Mouse (Mus musculus) erythroblast, embryonic 14.5 days (primary cell): ENCODE results near the gene Mlph. TPM values are rescaled to one million over a fixed set of nuclear protein-coding genes. Genes with fewer than 3 reads are reported as not detected.

Source experiments
- H3K27me3 ChIP-seq: 2 replicates; pipeline ENCODE4 v1.6.1; 2012; ENCODE audit warnings: inconsistent platforms; ENCODE audit not compliant: control insufficient read depth
- H3K36me3 ChIP-seq: 2 replicates; pipeline ENCODE4 v1.6.1; 2012; ENCODE audit warnings: mild to moderate bottlenecking, inconsistent platforms; ENCODE audit not compliant: control insufficient read depth
- H3K4me1 ChIP-seq: 2 replicates; pipeline ENCODE4 v1.6.1; 2012; ENCODE audit warnings: inconsistent platforms; ENCODE audit not compliant: control insufficient read depth
- H3K4me3 ChIP-seq: replicated peaks from 2 replicates; pipeline ENCODE3; 2012; ENCODE audit warnings: moderate library complexity, mild to moderate bottlenecking, inconsistent platforms
- H3K9me3 ChIP-seq: 2 replicates; pipeline ENCODE4 v1.6.1; 2012; ENCODE audit warnings: low read length, inconsistent platforms, mixed read lengths; ENCODE audit not compliant: control insufficient read depth
- GATA1 ChIP-seq: IDR thresholded peaks from 2 replicates; pipeline ENCODE4 v1.6.1; 2012; ENCODE audit warnings: low read length, inconsistent platforms, mixed read lengths
- TAL1 ChIP-seq: IDR thresholded peaks from 3 replicates; pipeline ENCODE4 v1.6.1; 2012; ENCODE audit warnings: low read length, inconsistent platforms, mixed read lengths
- polyA plus RNA-seq: library from polyadenylated mRNA; stranded (reverse); fragments of >175 nt; gene quantifications from 2 replicates; pipeline ENCODE4 v1.2.3, GENCODE M21; 2012

Gene Mlph
- polyA plus RNA-seq, 1 experiment = not detected

DNA sequence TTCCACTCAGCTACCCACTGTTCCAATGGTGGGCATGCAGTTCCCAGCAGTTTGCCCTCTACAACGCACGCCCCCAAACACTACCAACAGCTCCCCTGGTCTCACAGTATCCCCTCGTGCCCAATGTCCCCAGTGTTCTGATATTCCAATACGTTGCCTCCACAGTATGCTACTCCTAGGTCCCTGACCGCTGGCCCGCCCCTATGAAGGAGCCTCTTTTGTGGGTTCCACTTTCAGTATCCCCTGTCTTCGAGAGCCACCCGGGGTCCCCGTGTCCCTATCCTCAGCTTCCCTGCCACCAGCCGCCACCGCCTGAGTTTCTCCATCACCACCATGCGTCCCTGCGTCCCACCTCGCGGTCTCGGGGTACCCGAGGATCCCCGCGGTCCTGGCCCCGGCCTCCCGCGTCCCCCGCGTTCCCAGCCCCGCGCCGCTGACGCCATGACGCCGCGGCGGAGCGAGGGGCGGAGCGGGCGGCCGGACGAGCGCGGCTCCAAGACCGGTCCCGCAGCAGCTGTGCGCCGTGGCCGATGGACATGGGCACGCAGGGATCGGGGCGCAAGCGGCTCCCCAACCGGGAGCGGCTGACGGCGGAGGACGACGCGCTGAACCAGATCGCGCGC, 83.5 kb downstream of the Mlph start, which contains the start of gene Lrrfip1:
Lrrfip1 (plus strand) TSS at position 470 of the 623 bp plus-strand sequence.
- H3K9me3 ChIP-seq = peaks cover 3% of the 10 kb centered on the region
- H3K4me1 ChIP-seq = peaks cover 2% of the 10 kb centered on the region; the same call in 1 of the 2 replicates
- H3K4me3 ChIP-seq = peak within 1 kb of the TSS; percentile 54
- TF ChIP-seq TAL1 (no peak), GATA1 (no peak)
- no peaks in the 10 kb centered on the region for H3K36me3 ChIP-seq
- peaks cover 30% of the 10 kb centered on the region for H3K27me3 ChIP-seq

- TF ChIP-seq TAL1 (no peak), GATA1 (no peak)
- Histone ChIP-seq H3K9me3 (peaks cover 3% of the 10 kb centered on the region), H3K36me3 (no peaks in the 10 kb centered on the region), H3K4me3 (peak overlapping the region; percentile 54), H3K4me1 (peaks cover 2% of the 10 kb centered on the region; the same call in 1 of the 2 replicates), H3K27me3 (peaks cover 30% of the 10 kb centered on the region)
Measured at GRCm38 (mm10) chr1:90998891-90999611, 84.2 kb downstream of the Mlph start.

- peaks cover 2% of the 10 kb centered on the region; the same call in 1 of the 2 replicates for H3K4me1 ChIP-seq
- H3K36me3 ChIP-seq = no peaks in the 10 kb centered on the region
- TF ChIP-seq TAL1 = no peak
- no peak for TF ChIP-seq GATA1
- H3K9me3 ChIP-seq = peaks cover 3% of the 10 kb centered on the region
- no peak overlapping the region for H3K4me3 ChIP-seq
- peaks cover 30% of the 10 kb centered on the region for H3K27me3 ChIP-seq
Measured at GRCm38 (mm10) chr1:90999911-91000601, 85.2 kb downstream of the Mlph start.

Other genes starting within 250 kb of the Mlph start
- 0.01 and 0.08 TPM in 2 replicates for gene Col6a3, start 71.1 kb upstream of the Mlph start, polyA plus RNA-seq
- 0.50 and 0.97 TPM in 2 replicates for gene Prlh, start 38.0 kb downstream of the Mlph start, polyA plus RNA-seq
- not detected in 2 replicates for gene Rab17, start 54.6 kb downstream of the Mlph start, polyA plus RNA-seq
- 0.03 TPM in 2 replicates for gene Lrrfip1, start 83.7 kb downstream of the Mlph start, polyA plus RNA-seq
- gene Rbm44, start 230.0 kb downstream of the Mlph start, polyA plus RNA-seq = not detected in 2 replicates